Mouse (Mus musculus) MEL (cell line): ENCODE data around the gene Baiap2. TPM values are rescaled to one million over a fixed set of nuclear protein-coding genes. Genes with fewer than 3 reads are reported as not detected.
A peak's percentile ranks its signal among the peaks of the same experiment; 100 is the strongest.

Experiments used
- DNase-seq: peaks from one replicate; pipeline ENCODE4 v3.0.0; 2011; ENCODE audit warnings: low read depth, low spot score
- H3K27ac ChIP-seq: 2 replicates; pipeline ENCODE4 v1.5.1; 2012; ENCODE audit warnings: low read depth, mild to moderate bottlenecking, control low read depth, low read length, moderate library complexity; ENCODE audit not compliant: control insufficient read depth
- H3K27me3 ChIP-seq, 2 experiments: fragments of 150-350 bp in 1 of 2; sonication (generic) in 1 of 2; 2 replicates each; pipeline ENCODE4 v1.6.1; 2012; ENCODE audit warnings: low read length in 2 of 2, mild to moderate bottlenecking in 2 of 2, improper control_type of control experiment in 1 of 2, moderate library complexity in 1 of 2; ENCODE audit not compliant: insufficient read depth in 2 of 2, control insufficient read depth in 1 of 2
- H3K36me3 ChIP-seq, 2 experiments: 2 replicates each; pipeline ENCODE4 v1.6.1; 2012 to 2014; ENCODE audit warnings: low read length in 2 of 2, improper control_type of control experiment in 1 of 2, inconsistent platforms in 1 of 2, mild to moderate bottlenecking in 1 of 2; ENCODE audit not compliant: insufficient read depth in 2 of 2, control insufficient read depth in 1 of 2
- H3K4me1 ChIP-seq, 2 experiments: fragments of 150-350 bp in 1 of 2; sonication (generic) in 1 of 2; 2 replicates each; pipeline ENCODE4 v1.6.1; 2012; ENCODE audit warnings: low read length in 2 of 2, improper control_type of control experiment in 1 of 2, mild to moderate bottlenecking in 1 of 2; ENCODE audit not compliant: insufficient read depth in 2 of 2, control insufficient read depth in 1 of 2
- H3K4me3 ChIP-seq, 2 experiments: fragments of 150-350 bp in 1 of 2; sonication (generic) in 1 of 2; 2 replicates each; pipeline ENCODE4 v1.5.1; 2012; ENCODE audit warnings: low read depth in 2 of 2, low read length in 2 of 2, mild to moderate bottlenecking in 2 of 2, moderate library complexity in 2 of 2, control low read depth in 1 of 2, improper control_type of control experiment in 1 of 2; ENCODE audit not compliant: control insufficient read depth in 1 of 2, insufficient read depth in 1 of 2
- H3K79me2 ChIP-seq: 2 replicates; pipeline ENCODE4 v1.6.1; 2012; ENCODE audit warnings: mild to moderate bottlenecking, low read length, moderate library complexity; ENCODE audit not compliant: control insufficient read depth, poor library complexity, insufficient read depth
- H3K9ac ChIP-seq: 2 replicates; pipeline ENCODE4 v1.6.1; 2012; ENCODE audit warnings: low read depth, mild to moderate bottlenecking, control low read depth, low read length, moderate library complexity; ENCODE audit not compliant: control insufficient read depth, poor library complexity, severe bottlenecking
- H3K9me3 ChIP-seq: fragments of 150-350 bp; sonication (generic); replicated peaks from 2 replicates; pipeline ENCODE4 v1.6.1; 2012; ENCODE audit warnings: mild to moderate bottlenecking, low read length, improper control_type of control experiment, moderate library complexity; ENCODE audit not compliant: insufficient read depth
- CHD1 ChIP-seq: IDR thresholded peaks from 2 replicates; pipeline ENCODE4 v1.6.1; 2012; ENCODE audit warnings: low read depth, mild to moderate bottlenecking, inconsistent platforms, low read length, improper control_type of control experiment
- E2F4 ChIP-seq: IDR thresholded peaks from 2 replicates; pipeline ENCODE4 v1.6.1; 2011; ENCODE audit warnings: low read depth, low read length, improper control_type of control experiment, borderline replicate concordance
- ELF1 ChIP-seq: IDR thresholded peaks from 2 replicates; pipeline ENCODE4 v1.6.1; 2014; ENCODE audit warnings: low read depth, mild to moderate bottlenecking, inconsistent platforms, low read length, improper control_type of control experiment, moderate library complexity
- EP300 ChIP-seq, 2 experiments: IDR thresholded peaks; 2 replicates each; pipeline ENCODE4 v1.6.1; 2011; ENCODE audit warnings: improper control_type of control experiment in 2 of 2, low read length in 2 of 2, low read depth in 1 of 2, mild to moderate bottlenecking in 1 of 2
- ETS1 ChIP-seq: IDR thresholded peaks from 2 replicates; pipeline ENCODE4 v1.6.1; 2012; ENCODE audit warnings: low read depth, mild to moderate bottlenecking, inconsistent platforms, low read length, improper control_type of control experiment, moderate library complexity
- GATA1 ChIP-seq: IDR thresholded peaks from 2 replicates; pipeline ENCODE4 v1.6.1; 2011; ENCODE audit warnings: low read depth, low read length, improper control_type of control experiment
- HCFC1 ChIP-seq: IDR thresholded peaks from 2 replicates; pipeline ENCODE4 v1.6.1; 2012; ENCODE audit warnings: low read depth, mild to moderate bottlenecking, inconsistent platforms, low read length, improper control_type of control experiment, moderate library complexity
- KAT2A ChIP-seq: conservative IDR thresholded peaks from 2 replicates; pipeline ENCODE4 v1.6.1; 2012; ENCODE audit warnings: low read depth, low read length, improper control_type of control experiment, inconsistent platforms
- MXI1 ChIP-seq: IDR thresholded peaks from 2 replicates; pipeline ENCODE4 v1.6.1; 2011; ENCODE audit warnings: mild to moderate bottlenecking, low read depth, low read length, improper control_type of control experiment
- MYB ChIP-seq: IDR thresholded peaks from 2 replicates; pipeline ENCODE4 v1.6.1; 2011; ENCODE audit warnings: mild to moderate bottlenecking, low read depth, low read length, improper control_type of control experiment
- MYC ChIP-seq: IDR thresholded peaks from 2 replicates; pipeline ENCODE4 v1.6.1; 2011; ENCODE audit warnings: low read depth, mild to moderate bottlenecking, low read length, improper control_type of control experiment, moderate library complexity
- NELFE ChIP-seq: IDR thresholded peaks from 2 replicates; pipeline ENCODE4 v1.6.1; 2011; ENCODE audit warnings: low read depth, low read length, improper control_type of control experiment
- NRF1 ChIP-seq: IDR thresholded peaks from 2 replicates; pipeline ENCODE4 v1.6.1; 2014; ENCODE audit warnings: low read depth, mild to moderate bottlenecking, inconsistent platforms, low read length, improper control_type of control experiment, moderate library complexity; ENCODE audit not compliant: poor library complexity, insufficient read depth, severe bottlenecking
- POLR2A ChIP-seq, 2 experiments: IDR thresholded peaks; 2 replicates each; pipeline ENCODE4 v1.6.1; 2011 to 2012; ENCODE audit warnings: low read length in 2 of 2, mild to moderate bottlenecking in 2 of 2, control low read depth in 1 of 2, improper control_type of control experiment in 1 of 2, low read depth in 1 of 2, moderate library complexity in 1 of 2; ENCODE audit not compliant: control insufficient read depth in 1 of 2, insufficient read depth in 1 of 2, poor library complexity in 1 of 2
- POLR2AphosphoS5 ChIP-seq: IDR thresholded peaks from 2 replicates; pipeline ENCODE4 v1.6.1; 2012; ENCODE audit warnings: low read depth, borderline replicate concordance, mild to moderate bottlenecking, inconsistent platforms, low read length, moderate library complexity, mixed read lengths
- RAD21 ChIP-seq: IDR thresholded peaks from 2 replicates; pipeline ENCODE4 v1.6.1; 2011; ENCODE audit warnings: mild to moderate bottlenecking, low read depth, low read length, improper control_type of control experiment
- RCOR1 ChIP-seq: IDR thresholded peaks from 2 replicates; pipeline ENCODE4 v1.6.1; 2012; ENCODE audit warnings: low read depth, mild to moderate bottlenecking, inconsistent platforms, low read length, improper control_type of control experiment
- SIN3A ChIP-seq: IDR thresholded peaks from 2 replicates; pipeline ENCODE4 v1.6.1; 2012; ENCODE audit warnings: low read length, improper control_type of control experiment, inconsistent platforms
- SMC3 ChIP-seq: IDR thresholded peaks from 2 replicates; pipeline ENCODE4 v1.6.1; 2011; ENCODE audit warnings: low read depth, low read length, improper control_type of control experiment
- TBP ChIP-seq: IDR thresholded peaks from 2 replicates; pipeline ENCODE4 v1.8.0; 2011; ENCODE audit warnings: low read depth, low read length, improper control_type of control experiment
- TCF12 ChIP-seq: IDR thresholded peaks from 2 replicates; pipeline ENCODE4 v1.6.1; 2014; ENCODE audit warnings: low read depth, mild to moderate bottlenecking, inconsistent platforms, low read length, improper control_type of control experiment, moderate library complexity
- UBTF ChIP-seq: IDR thresholded peaks from 2 replicates; pipeline ENCODE4 v1.6.1; 2012; ENCODE audit warnings: low read depth, mild to moderate bottlenecking, inconsistent platforms, low read length, improper control_type of control experiment, moderate library complexity, borderline replicate concordance; ENCODE audit not compliant: insufficient read depth
- ZC3H11A ChIP-seq: IDR thresholded peaks from 2 replicates; pipeline ENCODE4 v1.6.1; 2012; ENCODE audit warnings: low read depth, mild to moderate bottlenecking, inconsistent platforms, low read length, improper control_type of control experiment
- ZMIZ1 ChIP-seq: IDR thresholded peaks from 2 replicates; pipeline ENCODE4 v1.6.1; 2012; ENCODE audit warnings: low read depth, mild to moderate bottlenecking, inconsistent platforms, low read length, improper control_type of control experiment, moderate library complexity
- ZNF384 ChIP-seq: IDR thresholded peaks from 2 replicates; pipeline ENCODE4 v1.6.1; 2012; ENCODE audit warnings: low read depth, mild to moderate bottlenecking, inconsistent platforms, low read length, improper control_type of control experiment
- polyA plus RNA-seq, 2 experiments: library from polyadenylated mRNA; stranded (reverse) in 1 of 2; unstranded in 1 of 2; fragments of >175 nt in 1 of 2; fragments of >200 nt in 1 of 2; gene quantifications; 2 replicates each; pipeline versions ENCODE4 v1.2.1 to v1.2.4; 2012; ENCODE audit warnings: low replicate concordance in 2 of 2, low read depth in 1 of 2; ENCODE audit not compliant: insufficient read length in 2 of 2, insufficient read depth in 1 of 2, missing spikeins in 1 of 2
- total RNA-seq: library from RNA; depleted of rRNA; stranded (reverse); fragments of 300-350 nt; gene quantifications from 2 replicates; pipeline ENCODE4 v1.2.3, GENCODE M21; 2012

The Baiap2 gene
- total and polyA plus RNA-seq, 3 experiments = 27.5 to 31.3 TPM; not detected in 1

DNA sequence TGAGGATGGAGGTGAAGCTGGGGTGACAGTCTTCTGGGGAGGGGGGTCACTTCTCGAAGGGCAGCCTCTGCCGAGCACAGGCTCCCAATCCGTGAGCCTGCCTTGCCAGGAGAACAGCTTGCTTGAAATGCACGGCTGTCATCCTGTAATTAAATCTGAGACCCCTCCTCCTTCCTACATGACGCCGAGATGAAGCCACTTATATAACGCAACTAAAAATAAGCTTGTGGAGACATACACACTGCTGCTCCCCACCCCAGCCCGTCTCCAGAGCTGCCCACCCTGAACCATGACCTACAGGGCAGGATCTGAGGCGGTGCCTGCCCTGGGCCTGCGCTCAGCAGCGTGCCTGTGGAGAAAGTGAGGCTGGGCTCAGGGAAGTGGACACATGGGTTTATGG, 2.4 kb upstream of the Baiap2 start:
- Histone ChIP-seq H3K4me1 (peaks cover 6 to 23% of the 10 kb centered on the region in 2 experiments; a peak in 3 of 4 replicates), H3K27me3 (no peaks in the 10 kb centered on the region), H3K9me3 (no peaks in the 10 kb centered on the region), H3K27ac (no peak overlapping the region), H3K4me3 (no peak overlapping the region), H3K9ac (no peak overlapping the region), H3K36me3 (peaks cover 0 to 15% of the 10 kb centered on the region in 2 experiments; a peak in 2 of 4 replicates), H3K79me2 (peaks cover 11% of the 10 kb centered on the region)
- no peak for TF ChIP-seq HCFC1
- TF ChIP-seq SIN3A = no peak
- TF ChIP-seq MYC = no peak
- TF ChIP-seq TCF12 = no peak
- TF ChIP-seq E2F4 = no peak
- TF ChIP-seq MXI1 = no peak
- TF ChIP-seq ELF1 = no peak
- no peak for TF ChIP-seq POLR2A (IDR thresholded peaks at IDR 0.05; ENCODE audit: control insufficient read depth in 1 of 2, insufficient read depth in 1 of 2, low read depth in 1 of 2, low read length in 2 of 2, poor library complexity in 1 of 2)
- no peak for TF ChIP-seq RCOR1
- TF ChIP-seq NRF1 = no peak
- no peak for TF ChIP-seq GATA1
- TF ChIP-seq ZNF384 = no peak
- no peak for TF ChIP-seq MYB
- no peak for TF ChIP-seq UBTF
- TF ChIP-seq CHD1 = no peak
- TF ChIP-seq ZC3H11A = no peak
- no peak for DNase-seq

DNA sequence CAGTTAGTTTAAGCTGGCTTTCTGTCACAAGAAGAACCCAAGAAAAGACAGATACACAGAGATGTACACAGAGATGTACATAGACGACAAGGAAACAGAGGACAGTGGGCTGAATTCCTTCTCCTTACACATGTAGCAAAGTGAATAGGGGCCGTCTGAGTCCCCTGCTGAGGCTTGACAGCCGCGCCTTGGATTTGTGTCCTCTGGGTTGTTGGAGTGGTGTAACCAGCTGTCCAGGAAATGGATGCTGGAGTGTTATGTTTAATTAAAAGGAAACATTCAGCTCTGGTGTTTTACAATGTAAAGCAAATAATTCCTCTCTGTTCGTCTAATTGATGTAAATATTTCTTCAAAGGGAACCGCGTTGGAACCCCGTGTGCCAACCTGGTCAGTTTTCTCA, 769 bp upstream of the Baiap2 start:
- Histone ChIP-seq H3K36me3 (peaks cover 0 to 15% of the 10 kb centered on the region in 2 experiments; a peak in 2 of 4 replicates), H3K4me1 (peaks cover 6 to 23% of the 10 kb centered on the region in 2 experiments; a peak in 3 of 4 replicates), H3K79me2 (peaks cover 21% of the 10 kb centered on the region), H3K9me3 (no peaks in the 10 kb centered on the region), H3K27ac (no peak overlapping the region), H3K4me3 (peak overlapping the region; percentile 78 to 80), H3K9ac (peak overlapping the region; percentile 78), H3K27me3 (no peaks in the 10 kb centered on the region)
- no peak for TF ChIP-seq MYC
- TF ChIP-seq SMC3 = no peak
- no peak for TF ChIP-seq RAD21
- no peak for TF ChIP-seq RCOR1
- no peak for TF ChIP-seq ETS1
- no peak for TF ChIP-seq KAT2A
- TF ChIP-seq POLR2AphosphoS5 = no peak
- no peak for TF ChIP-seq TBP
- no peak for TF ChIP-seq UBTF
- TF ChIP-seq EP300 (IDR thresholded peaks at IDR 0.05; ENCODE audit: low read depth in 1 of 2, low read length in 2 of 2) = no peak
- TF ChIP-seq NELFE = no peak
- no peak for TF ChIP-seq ZMIZ1
- peak; percentile 43 for DNase-seq
